Mouse (Mus musculus) liver, embryonic 13.5 days (tissue): ENCODE results near the gene Wasf2. TPM values are rescaled to one million over a fixed set of nuclear protein-coding genes. Genes with fewer than 3 reads are reported as not detected.
A peak's percentile ranks its signal among the peaks of the same experiment; 100 is the strongest.

ENCODE experiments used
- ATAC-seq: fragments of 200-750 bp; cut with Nextera tagmentation; 2 replicates; pipeline ENCODE4 v1.8.0; 2017; ENCODE audit warnings: low read depth, mild to moderate bottlenecking, moderate number of reproducible peaks, moderate library complexity
- DNase-seq: peaks from one replicate; pipeline ENCODE4 v3.0.0; 2022
- H3K27ac ChIP-seq: fragments of 300-500 bp; sonication (generic); 2 replicates; pipeline ENCODE4 v1.5.1; 2015; ENCODE audit warnings: moderate library complexity, mild to moderate bottlenecking, inconsistent platforms
- H3K27me3 ChIP-seq: fragments of 300-500 bp; sonication (generic); 2 replicates; pipeline ENCODE4 v1.6.1; 2015; ENCODE audit warnings: mild to moderate bottlenecking, inconsistent platforms
- H3K36me3 ChIP-seq: fragments of 300-500 bp; sonication (generic); 2 replicates; pipeline ENCODE4 v1.6.1; 2015; ENCODE audit warnings: mild to moderate bottlenecking, inconsistent platforms
- H3K4me1 ChIP-seq: fragments of 300-500 bp; sonication (generic); replicated peaks from 2 replicates; pipeline ENCODE4 v1.6.1; 2015; ENCODE audit warnings: inconsistent platforms
- H3K4me2 ChIP-seq: fragments of 300-500 bp; sonication (generic); 2 replicates; pipeline ENCODE4 v1.6.1; 2015; ENCODE audit warnings: inconsistent platforms, mild to moderate bottlenecking, moderate library complexity
- H3K4me3 ChIP-seq: fragments of 300-500 bp; sonication (generic); replicated peaks from 2 replicates; pipeline ENCODE4 v1.5.1; 2015; ENCODE audit warnings: mild to moderate bottlenecking, inconsistent platforms
- H3K9ac ChIP-seq: fragments of 300-500 bp; sonication (generic); 2 replicates; pipeline ENCODE4 v1.6.1; 2015; ENCODE audit warnings: mild to moderate bottlenecking, inconsistent platforms
- H3K9me3 ChIP-seq: fragments of 300-500 bp; sonication (generic); replicated peaks from 2 replicates; pipeline ENCODE4 v1.6.1; 2016; ENCODE audit warnings: inconsistent platforms
- WGBS: fragments of 180-500 bp; shearing (Covaris S2); methylation state at CpG from one replicate; pipeline ENCODE4 v1.1.7; 2015; ENCODE audit not compliant: insufficient replicate concordance; 5-methylcytosine and 5-hydroxymethylcytosine counted together
- polyA plus RNA-seq: library from polyadenylated mRNA; unstranded; fragments of >200 nt; fragmentation: Nextera tagmentation; extraction: Ambion mirVana; gene quantifications from 2 replicates; pipeline ENCODE4 v1.2.1, GENCODE M21; 2015

Gene Wasf2
- polyA plus RNA-seq, 1 experiment from 2014 or later = 52.3 TPM

DNA sequence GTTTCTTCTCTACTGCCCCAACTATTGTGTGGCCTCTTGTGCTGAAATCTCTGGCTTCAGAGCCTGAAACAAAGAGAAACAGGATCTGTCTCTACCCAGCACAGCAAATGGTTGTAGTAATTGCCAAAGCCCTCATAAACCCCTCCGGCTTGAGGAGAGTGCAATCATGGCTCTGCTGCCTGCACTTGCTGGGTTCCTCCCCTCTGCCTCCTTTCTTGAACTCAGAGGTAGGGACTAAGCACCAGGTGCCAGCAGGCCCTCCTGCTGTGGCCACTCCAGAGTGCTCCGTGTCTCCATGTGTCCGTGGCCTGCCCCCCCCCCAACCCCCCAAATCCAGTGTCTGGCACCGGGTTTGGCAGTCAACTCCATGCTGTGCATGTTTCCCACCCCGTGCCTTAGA, 67.0 kb downstream of the Wasf2 start:
- DNase-seq (no peak), ATAC-seq (no peak)
- 69% methylated on average over 5 of the region's 5 CpGs for WGBS
- no peak overlapping the region for H3K9ac ChIP-seq
- peaks cover 50% of the 10 kb centered on the region for H3K36me3 ChIP-seq
- H3K4me1 ChIP-seq = peaks cover 41% of the 10 kb centered on the region
- no peaks in the 10 kb centered on the region for H3K27me3 ChIP-seq
- no peak overlapping the region for H3K27ac ChIP-seq
- no peaks in the 10 kb centered on the region for H3K9me3 ChIP-seq
- no peak overlapping the region for H3K4me2 ChIP-seq
- no peak overlapping the region for H3K4me3 ChIP-seq

DNA sequence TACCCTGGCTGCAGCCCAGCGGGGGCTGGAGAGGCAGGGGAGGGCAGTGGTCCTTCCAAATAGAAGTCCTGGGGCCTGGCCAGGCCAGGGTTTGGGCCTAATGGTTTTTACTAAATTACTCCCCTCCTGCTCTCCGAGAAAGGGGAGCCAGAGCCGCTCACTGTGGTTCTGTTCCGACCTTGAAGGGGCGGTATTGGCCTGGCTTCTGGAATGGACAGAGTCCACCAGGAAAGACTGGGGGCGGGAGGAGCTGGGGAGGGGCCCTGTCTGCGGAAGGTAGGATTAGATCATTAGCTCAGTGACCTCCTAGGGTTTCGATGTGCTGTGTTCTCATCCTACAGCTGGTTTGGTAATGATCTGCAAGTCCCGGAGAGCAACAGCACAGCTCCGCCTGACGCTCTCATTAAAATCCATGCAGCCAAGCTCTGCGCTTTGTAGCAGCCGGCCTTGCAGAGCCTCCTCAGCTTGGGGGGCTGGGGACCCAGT, 67.5 kb downstream of the Wasf2 start:
- 73% methylated on average over 13 of the region's 13 CpGs for WGBS
- ATAC-seq (peak; percentile 47), DNase-seq (no peak)
- no peak overlapping the region for H3K9ac ChIP-seq
- no peak overlapping the region for H3K27ac ChIP-seq
- H3K4me2 ChIP-seq = no peak overlapping the region
- no peaks in the 10 kb centered on the region for H3K9me3 ChIP-seq
- H3K4me1 ChIP-seq = peaks cover 41% of the 10 kb centered on the region
- no peak overlapping the region for H3K4me3 ChIP-seq
- no peaks in the 10 kb centered on the region for H3K27me3 ChIP-seq
- peaks cover 45% of the 10 kb centered on the region for H3K36me3 ChIP-seq

DNA sequence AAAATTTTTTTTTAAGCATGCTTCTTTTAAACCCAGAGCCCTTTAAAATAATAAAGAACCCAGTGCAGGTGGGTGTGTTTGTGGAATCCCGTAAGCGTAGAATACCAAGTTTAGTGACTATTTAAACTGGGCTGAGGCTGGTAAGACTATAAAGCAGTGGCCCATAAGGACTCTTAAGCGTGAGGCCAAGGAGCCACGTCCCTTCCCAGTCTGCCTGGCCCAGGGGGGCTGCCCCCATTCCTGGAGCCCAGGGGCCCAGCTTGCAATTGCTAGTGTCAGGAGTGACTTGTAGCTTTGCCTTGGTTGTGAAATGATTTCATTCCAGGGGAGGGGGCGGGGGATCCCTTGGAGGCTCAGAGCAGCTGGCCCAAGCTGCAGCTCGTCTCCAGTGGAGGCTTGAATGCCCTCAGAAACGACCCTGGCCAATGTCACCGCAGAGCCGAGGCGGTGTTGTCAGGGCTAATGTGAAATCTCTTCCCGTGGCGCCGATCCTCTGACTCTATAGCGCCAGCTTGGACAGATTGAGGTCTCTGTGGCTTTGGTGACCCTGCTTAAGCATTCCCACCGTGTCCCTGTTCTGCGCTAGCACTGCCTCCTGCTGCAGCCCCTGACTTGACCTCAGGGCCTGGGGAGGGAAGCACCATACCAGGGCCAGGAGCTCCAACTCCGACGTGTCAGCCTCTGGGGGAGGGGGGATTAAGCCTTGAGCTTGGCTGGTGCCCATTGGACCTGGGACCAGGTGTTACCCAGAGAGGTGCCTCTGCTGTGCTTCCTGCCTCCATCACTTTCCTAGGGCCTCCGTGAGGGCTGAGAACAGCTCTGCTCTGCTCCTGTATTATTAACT, 68.3 kb downstream of the Wasf2 start:
- H3K27ac ChIP-seq = no peak overlapping the region
- no peaks in the 10 kb centered on the region for H3K27me3 ChIP-seq
- peaks cover 41% of the 10 kb centered on the region for H3K4me1 ChIP-seq
- H3K9ac ChIP-seq = no peak overlapping the region
- H3K4me3 ChIP-seq = no peak overlapping the region
- H3K4me2 ChIP-seq = no peak overlapping the region
- no peak for DNase-seq
- no peak for ATAC-seq
- peaks cover 38% of the 10 kb centered on the region for H3K36me3 ChIP-seq
- WGBS = 70% methylated on average over 19 of the region's 19 CpGs
- no peaks in the 10 kb centered on the region for H3K9me3 ChIP-seq

DNA sequence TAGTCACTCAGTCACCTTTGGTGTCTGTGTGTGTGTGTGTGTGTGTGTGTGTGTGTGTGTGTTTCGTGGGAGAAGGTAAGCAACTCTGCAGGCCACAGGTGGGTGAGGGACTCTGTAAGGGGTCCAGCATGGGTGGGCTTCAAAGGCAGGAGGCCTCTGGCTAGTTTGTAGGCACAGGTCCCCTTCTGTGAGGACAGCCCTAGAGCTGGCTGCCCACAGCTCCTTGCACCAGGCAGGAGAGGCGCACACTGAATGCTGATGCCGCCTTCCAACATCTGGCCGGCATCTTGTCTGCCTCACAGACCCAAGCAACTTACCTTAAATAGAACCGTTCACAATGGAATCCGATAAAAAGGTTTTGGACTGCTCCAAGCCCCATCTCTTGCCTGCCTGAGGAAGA, 69.4 kb downstream of the Wasf2 start:
- Histone ChIP-seq H3K4me1 (peaks cover 41% of the 10 kb centered on the region), H3K9me3 (no peaks in the 10 kb centered on the region), H3K4me2 (no peak overlapping the region), H3K9ac (no peak overlapping the region), H3K27me3 (no peaks in the 10 kb centered on the region; the same call in 1 of the 2 replicates), H3K36me3 (peaks cover 26% of the 10 kb centered on the region), H3K27ac (no peak overlapping the region), H3K4me3 (no peak overlapping the region)
- ATAC-seq (no peak), DNase-seq (no peak)
- 88% methylated on average over 6 of the region's 6 CpGs for WGBS

DNA sequence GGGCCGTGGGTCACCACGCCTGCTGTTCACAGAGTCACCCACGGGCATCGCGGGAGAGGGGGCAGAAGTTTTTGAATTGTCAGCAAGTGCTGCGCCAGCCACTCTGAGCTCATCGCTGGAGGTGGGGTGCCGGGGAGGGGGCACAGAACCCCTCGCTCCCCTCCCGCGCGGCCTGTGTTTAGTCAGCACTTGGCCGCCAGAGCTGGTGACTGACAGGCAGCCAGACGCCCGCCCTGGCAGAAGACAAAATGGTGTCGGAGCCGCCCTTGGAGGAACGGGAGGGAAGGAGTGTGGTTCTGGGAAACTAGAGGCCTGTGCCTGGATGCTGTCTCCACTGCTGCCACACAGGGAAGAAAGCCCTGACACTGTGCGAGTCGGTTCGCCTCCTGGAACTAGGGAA, 70.0 kb downstream of the Wasf2 start:
- Histone ChIP-seq H3K4me2 (no peak overlapping the region), H3K36me3 (peaks cover 21% of the 10 kb centered on the region), H3K9me3 (no peaks in the 10 kb centered on the region), H3K27me3 (no peaks in the 10 kb centered on the region; the same call in 1 of the 2 replicates), H3K27ac (peak overlapping the region; percentile 5; the same call in 1 of the 2 replicates), H3K9ac (no peak overlapping the region), H3K4me1 (peaks cover 41% of the 10 kb centered on the region), H3K4me3 (no peak overlapping the region)
- DNase-seq (no peak), ATAC-seq (no peak)
- 68% methylated on average over 21 of the region's 21 CpGs for WGBS

DNA sequence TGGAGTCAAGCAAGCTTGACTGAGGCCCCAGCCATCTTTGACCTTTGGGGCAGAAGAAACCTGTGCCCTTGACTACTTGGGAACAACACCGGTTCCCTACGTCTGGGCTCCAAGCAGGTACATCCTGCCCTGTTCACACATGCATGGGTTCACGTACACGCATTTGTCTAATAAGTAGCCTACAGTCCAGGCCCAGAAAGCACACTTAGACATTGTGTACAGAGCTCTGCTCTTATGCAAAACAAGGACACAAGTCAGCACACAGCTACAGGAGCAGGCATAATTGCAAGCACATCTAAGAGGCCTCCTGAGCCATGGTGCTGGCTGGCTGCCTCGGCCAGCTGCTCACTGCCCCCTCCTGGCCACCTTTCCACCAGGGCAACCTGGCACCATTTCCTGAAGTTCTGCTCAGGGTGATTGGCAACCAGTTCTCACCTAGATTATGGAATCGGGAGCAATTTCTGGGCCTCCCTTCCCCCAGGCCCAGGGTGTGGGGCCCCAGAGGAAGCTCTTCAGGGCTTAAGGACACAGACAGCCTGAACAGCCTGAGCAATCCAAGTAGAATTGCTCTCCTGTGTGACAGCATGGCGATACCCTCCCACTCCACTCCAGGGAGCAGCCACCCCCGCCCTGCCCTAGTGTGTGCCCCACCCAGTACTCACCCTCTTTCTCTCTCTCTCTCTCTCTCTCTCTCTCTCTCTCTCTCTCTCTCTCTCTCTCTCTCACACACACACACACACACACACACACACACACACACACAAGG, 70.9 kb downstream of the Wasf2 start:
- peaks cover 41% of the 10 kb centered on the region for H3K4me1 ChIP-seq
- peaks cover 13% of the 10 kb centered on the region for H3K36me3 ChIP-seq
- H3K27me3 ChIP-seq = no peaks in the 10 kb centered on the region; the same call in 1 of the 2 replicates
- H3K4me3 ChIP-seq = no peak overlapping the region
- H3K9me3 ChIP-seq = no peaks in the 10 kb centered on the region
- no peak overlapping the region for H3K4me2 ChIP-seq
- ATAC-seq = no peak
- H3K9ac ChIP-seq = peak overlapping the region; percentile 22; the same call in 1 of the 2 replicates
- no peak for DNase-seq
- WGBS = 63% methylated on average over 8 of the region's 8 CpGs
- no peak overlapping the region for H3K27ac ChIP-seq

DNA sequence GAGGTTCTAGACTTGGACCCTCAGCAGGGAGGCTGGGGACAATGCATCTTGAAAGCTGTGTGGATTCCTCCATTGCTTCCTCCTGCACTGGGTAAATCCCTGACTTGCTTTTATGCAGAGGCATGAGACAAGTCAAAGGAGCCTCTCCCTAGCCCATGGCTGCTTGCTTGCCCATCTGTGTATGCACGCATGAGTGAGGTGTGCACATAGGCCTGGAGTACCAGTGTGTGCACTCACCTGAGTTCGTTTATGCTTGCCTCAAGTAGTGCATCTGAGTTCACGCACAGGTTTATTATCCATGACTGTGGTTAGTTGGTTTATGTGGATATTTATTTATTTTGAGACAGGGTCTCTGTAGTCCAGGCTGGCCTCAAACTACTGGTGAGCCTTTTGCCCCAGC, 71.9 kb downstream of the Wasf2 start:
- DNase-seq = no peak
- Histone ChIP-seq H3K9me3 (no peaks in the 10 kb centered on the region), H3K9ac (no peak overlapping the region), H3K4me2 (no peak overlapping the region), H3K4me3 (no peak overlapping the region), H3K4me1 (peaks cover 36% of the 10 kb centered on the region), H3K27ac (no peak overlapping the region), H3K27me3 (no peaks in the 10 kb centered on the region; the same call in 1 of the 2 replicates), H3K36me3 (peaks cover 2% of the 10 kb centered on the region; the same call in 1 of the 2 replicates)
- no peak for ATAC-seq
- WGBS = 74% methylated on average over 3 of the region's 3 CpGs

DNA sequence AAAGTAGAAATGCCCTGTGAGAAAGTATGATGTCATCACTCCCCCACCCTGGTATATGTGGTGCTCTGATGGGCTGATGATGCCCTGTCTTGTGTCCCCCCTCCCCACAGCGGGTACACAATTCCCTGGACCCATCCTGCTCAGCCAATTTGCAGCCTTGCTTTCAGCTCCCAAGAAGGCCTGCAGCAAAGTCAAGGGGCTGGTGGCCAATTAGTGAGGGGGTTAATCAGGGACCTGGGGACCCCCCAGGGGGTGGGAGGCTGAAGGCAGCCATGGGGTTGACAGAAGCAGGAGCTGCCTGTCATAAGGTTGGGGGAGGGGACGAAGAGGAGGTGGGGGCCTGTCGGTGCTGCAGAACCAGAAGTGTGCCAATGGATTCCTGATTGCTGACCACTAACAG, 73.3 kb downstream of the Wasf2 start:
- no peak for ATAC-seq
- WGBS = 38% methylated on average over 3 of the region's 3 CpGs
- H3K9ac ChIP-seq = no peak overlapping the region
- H3K27ac ChIP-seq = no peak overlapping the region
- peaks cover 22% of the 10 kb centered on the region for H3K4me1 ChIP-seq
- peaks cover 10% of the 10 kb centered on the region; the same call in 1 of the 2 replicates for H3K27me3 ChIP-seq
- no peaks in the 10 kb centered on the region for H3K9me3 ChIP-seq
- no peaks in the 10 kb centered on the region for H3K36me3 ChIP-seq
- H3K4me3 ChIP-seq = no peak overlapping the region
- DNase-seq = no peak
- no peak overlapping the region for H3K4me2 ChIP-seq

DNA sequence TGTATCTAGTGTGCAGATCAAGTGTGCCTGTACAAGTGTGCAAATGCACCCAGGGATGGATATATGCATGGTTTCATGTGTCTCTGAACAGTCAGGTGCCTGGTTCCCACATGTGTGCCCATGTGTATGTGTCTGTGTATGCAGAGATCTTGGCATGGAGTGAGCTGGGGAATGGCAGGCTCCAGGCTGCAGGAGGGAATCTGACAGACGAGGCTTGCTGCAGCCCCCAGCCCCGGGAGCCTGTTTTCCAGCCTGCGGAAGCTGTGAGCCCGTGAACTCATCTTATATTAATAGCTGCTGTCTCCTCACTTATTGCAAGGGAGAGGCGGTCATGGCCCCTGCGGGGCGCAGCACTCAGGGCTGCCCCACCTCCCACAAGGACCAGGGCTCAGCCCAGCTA, 74.1 kb downstream of the Wasf2 start:
- H3K9me3 ChIP-seq = no peaks in the 10 kb centered on the region
- peaks cover 18% of the 10 kb centered on the region for H3K4me1 ChIP-seq
- H3K36me3 ChIP-seq = no peaks in the 10 kb centered on the region
- H3K27ac ChIP-seq = no peak overlapping the region
- peaks cover 18% of the 10 kb centered on the region for H3K27me3 ChIP-seq
- DNase-seq (no peak), ATAC-seq (no peak)
- H3K4me3 ChIP-seq = no peak overlapping the region
- H3K4me2 ChIP-seq = no peak overlapping the region
- WGBS = 53% methylated on average over 7 of the region's 7 CpGs
- H3K9ac ChIP-seq = no peak overlapping the region

DNA sequence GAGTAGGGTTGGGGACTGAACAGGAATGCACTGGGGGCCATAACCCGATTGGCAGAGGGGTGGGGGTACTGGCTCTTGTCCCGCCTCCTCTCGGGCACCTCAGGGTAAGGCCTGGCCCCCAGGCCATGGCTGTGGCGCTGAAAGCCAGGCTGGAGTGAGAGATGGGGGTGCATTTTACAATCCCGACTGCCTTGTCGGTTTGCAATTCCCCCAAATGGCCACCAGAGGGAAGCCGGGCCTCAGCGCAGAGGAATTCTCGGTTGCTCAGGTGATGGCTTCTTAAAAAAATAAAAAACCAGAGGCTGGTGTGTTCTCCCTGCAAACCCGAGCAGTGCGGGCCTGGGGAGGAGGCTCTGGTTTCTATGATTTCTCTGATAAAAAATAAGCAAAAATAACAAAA, 79.1 kb downstream of the Wasf2 start:
- peaks cover 20% of the 10 kb centered on the region for H3K4me1 ChIP-seq
- ATAC-seq (no peak), DNase-seq (peak; percentile 41)
- no peak overlapping the region for H3K27ac ChIP-seq
- H3K36me3 ChIP-seq = no peaks in the 10 kb centered on the region
- H3K9me3 ChIP-seq = no peaks in the 10 kb centered on the region
- no peak overlapping the region for H3K4me2 ChIP-seq
- H3K4me3 ChIP-seq = no peak overlapping the region
- 2% methylated on average over 11 of the region's 11 CpGs for whole genome bisulfite sequencing
- peaks cover 65% of the 10 kb centered on the region for H3K27me3 ChIP-seq
- H3K9ac ChIP-seq = no peak overlapping the region

DNA sequence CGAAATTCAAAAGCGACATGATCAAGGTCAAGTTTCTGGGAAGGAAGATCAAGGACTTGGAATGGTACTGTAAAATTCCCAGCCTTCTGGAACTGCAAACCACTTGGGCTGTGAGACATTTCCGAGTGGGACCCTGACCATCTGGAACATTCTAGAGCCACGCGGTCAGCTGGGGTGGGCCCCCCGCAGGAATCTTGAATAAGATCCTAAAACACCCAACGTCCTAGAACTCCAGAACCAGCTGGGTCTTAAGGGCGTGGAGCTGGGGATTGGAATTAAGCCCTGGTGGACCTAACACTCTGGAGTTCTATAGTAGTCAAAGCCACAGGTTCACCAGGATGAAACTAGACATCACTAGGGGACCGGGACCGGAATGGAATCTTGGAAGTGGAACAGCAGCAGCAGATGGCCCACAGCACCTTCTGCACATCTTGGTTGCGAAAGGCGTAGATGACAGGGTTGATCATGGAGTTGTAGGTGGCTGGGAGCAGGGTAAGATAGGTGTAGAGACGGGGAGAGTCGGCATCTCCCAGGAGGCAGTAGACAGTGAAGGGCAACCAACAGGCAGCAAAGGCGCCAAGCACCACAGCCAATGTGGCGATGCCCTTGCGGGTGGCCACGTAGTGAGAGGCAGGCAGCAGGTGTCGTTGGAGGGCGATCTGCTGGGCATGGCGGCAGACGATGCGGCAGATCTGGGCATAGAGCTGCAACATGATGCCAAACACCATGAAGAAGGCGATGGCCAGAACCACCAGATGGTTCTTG, 79.9 kb downstream of the Wasf2 start:
- no peak overlapping the region for H3K9ac ChIP-seq
- DNase-seq = no peak
- H3K36me3 ChIP-seq = no peaks in the 10 kb centered on the region
- no peak overlapping the region for H3K27ac ChIP-seq
- 84% methylated on average over 24 of the region's 24 CpGs for WGBS
- no peak overlapping the region for H3K4me2 ChIP-seq
- H3K4me3 ChIP-seq = no peak overlapping the region
- peaks cover 72% of the 10 kb centered on the region for H3K27me3 ChIP-seq
- no peak for ATAC-seq
- peaks cover 20% of the 10 kb centered on the region for H3K4me1 ChIP-seq
- H3K9me3 ChIP-seq = no peaks in the 10 kb centered on the region
